Mouse (Mus musculus) skeletal muscle tissue, adult 2 months (tissue): ENCODE measurements around the gene Nrcam.
A peak's percentile ranks its signal among the peaks of the same experiment; 100 is the strongest.

ENCODE experiments used
- DNase-seq: peaks from one replicate; pipeline ENCODE4 v3.0.0-alpha.2; 2012; ENCODE audit warnings: low read depth, low spot score

Nrcam gene

DNA sequence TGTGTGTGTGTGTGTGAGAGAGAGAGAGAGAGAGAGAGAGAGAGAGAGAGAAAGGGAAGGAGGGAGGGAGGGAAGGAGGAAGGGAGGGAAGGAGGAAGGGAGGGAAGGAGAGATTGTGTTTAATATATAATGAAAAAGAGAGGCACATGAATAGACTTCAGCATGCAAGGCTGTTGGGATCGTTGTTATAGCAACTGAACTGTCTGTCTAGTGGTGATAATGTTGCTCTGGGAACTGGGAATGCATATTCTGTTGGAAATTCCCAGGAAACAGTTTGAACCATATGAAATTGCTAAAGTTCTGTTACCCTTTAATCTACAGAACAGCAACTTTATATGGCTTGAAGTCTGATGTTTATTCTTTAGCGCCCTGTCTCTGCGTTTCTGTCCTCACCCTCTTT is 104.0 kb downstream of the Nrcam start:
- DNase-seq = no peak

DNA sequence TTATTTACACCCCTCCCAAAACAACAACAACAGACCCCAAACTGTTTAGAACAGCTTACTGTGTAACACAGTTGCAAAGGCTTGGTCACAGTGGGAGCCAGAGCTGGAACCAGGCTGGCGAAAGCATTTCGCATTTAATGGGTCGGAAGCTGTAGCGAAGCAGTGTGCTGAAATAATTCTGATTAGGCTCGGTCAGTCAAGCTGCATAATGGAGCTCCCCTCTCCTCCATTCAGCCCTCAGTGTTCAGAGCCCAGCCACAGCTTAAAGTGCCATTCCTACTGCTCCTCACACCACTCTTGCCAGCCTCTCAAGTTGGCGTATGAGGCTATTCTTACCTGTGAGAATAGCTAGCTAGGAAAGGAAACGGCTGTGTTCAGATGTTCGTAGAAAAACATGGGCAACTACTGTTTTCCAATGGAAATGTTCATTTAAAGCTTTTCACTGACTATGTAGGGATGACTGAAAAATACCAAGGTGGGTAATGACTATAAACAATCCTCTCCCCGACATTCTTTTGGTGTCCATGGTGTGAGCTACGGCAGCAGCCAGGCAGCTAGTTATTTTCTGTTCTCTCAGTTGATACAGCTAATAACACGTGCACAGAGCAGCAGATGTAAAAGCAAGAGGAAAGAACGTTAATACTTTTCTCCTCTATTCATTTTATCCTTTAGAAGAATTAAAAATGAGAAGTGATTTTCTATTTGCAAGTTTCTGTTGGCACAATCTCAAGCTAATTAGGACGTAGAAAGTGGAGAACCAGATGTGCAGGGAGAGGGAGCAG is 108.6 kb downstream of the Nrcam start:
- DNase-seq = no peak

DNA sequence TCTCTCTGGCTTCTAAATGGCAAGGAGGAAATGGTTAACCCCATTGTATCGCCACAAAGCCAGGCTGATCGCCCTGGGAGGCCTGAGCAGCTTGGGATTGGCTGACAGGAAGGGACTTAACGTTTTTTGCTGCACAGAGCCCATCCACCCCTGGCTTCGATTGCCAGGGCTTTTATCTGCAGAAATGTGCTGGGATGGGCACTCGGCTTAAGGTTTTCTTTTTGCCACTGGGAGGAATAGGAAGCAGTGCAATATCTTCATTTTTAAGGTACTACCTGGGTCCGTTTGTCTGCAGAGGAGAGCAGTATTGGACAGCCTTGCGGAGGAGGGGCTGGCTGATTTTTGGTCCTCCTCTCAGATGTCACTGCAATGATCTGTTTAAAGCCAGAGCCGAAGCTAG is 110.2 kb downstream of the Nrcam start:
- no peak for DNase-seq

DNA sequence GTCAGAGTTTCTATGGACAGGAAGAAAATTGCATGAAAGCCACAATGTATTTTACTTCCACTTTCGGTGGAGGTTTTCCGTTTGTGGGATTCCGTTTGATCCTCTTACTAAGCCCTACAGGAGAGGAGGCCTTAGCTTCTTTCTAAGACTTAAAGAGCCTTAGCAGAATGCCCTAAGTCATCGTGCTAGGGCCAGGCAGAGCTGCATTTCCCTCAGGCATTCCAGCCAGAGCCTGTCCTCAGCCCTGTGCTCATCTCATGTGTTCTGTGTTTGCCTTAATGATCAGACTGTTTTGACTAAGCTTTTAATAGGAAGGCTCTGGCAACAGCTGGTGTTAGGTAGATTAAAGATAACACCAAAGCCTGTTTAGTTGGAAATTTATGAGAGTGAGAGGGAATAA is 111.5 kb downstream of the Nrcam start:
- no peak for DNase-seq

DNA sequence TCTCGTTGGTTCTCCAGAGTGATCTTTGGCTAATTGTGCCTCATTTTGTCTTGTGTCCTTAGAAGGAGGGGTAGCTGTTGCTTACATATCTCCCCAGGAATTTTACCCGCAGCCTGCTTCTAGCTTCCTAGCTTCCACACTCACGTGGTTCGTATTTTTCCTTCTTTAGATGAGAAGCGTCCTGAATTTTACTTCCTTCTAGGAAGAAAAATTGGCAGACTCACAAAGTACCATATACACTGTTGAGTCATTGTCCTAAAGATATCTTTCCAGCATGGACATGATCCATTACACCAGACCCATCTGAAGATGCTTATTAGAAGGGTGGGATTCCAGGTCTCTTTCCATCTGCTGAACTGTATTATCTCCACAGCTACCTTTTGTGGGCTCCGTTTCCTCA is 122.2 kb downstream of the Nrcam start:
- DNase-seq = no peak

DNA sequence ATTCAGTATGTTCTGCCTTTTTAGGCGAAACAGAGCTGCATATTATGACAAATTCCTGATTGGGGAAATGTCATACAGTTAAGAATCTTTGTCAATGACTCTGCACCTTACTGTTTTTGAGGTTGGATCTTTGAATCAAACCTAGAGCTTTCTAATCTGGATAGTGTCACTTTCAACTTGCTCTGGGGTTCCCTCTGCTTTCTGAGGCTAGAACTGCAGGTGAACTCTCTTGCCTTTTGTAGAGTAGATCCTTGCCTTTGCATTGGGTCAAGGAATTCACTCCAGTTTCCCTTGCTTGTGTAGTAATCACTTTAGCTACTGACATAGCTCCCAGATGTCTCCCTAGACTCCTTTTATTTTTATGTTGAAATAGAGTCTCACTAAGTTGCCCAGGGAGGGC is 123.1 kb downstream of the Nrcam start:
- DNase-seq = no peak

DNA sequence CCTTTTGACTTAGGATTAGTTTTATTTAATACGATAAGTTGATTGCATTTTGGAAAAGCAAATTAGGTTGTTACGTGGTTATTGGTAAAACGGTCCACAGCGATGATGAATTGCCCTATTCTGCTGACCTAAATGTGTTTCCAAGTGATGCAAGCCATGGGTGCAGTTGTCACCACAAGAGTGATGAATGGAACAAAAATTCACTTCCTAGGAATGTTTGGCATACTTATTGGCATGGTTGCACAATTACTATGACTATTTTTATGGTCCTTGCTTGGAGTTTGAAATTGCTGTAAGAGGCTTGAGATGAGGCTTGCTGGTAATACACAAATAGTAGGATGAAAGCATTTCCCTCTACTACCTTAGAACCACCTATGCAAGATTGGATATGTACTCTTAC is 125.1 kb downstream of the Nrcam start:
- peak; percentile 43 for DNase-seq

DNA sequence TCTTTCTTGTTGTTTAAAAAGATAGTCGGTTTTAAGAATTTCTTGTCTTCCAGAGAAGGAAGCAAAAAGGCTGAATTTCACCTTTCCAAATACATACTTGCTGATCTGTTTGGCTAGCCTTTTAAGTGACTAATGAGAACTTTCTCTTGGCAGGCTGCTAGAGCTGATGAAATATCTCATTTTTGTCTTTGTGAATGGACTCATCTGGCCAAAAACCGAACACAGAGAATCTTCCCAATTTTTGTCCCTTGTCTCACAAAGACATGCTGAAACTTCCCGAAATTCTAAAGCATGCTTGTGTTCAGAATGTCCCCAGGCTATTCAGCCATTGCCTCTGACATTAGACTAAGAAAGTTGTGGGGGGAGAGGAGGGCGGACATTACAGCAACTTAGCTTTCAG is 129.3 kb downstream of the Nrcam start:
- DNase-seq = peak; percentile 42

DNA sequence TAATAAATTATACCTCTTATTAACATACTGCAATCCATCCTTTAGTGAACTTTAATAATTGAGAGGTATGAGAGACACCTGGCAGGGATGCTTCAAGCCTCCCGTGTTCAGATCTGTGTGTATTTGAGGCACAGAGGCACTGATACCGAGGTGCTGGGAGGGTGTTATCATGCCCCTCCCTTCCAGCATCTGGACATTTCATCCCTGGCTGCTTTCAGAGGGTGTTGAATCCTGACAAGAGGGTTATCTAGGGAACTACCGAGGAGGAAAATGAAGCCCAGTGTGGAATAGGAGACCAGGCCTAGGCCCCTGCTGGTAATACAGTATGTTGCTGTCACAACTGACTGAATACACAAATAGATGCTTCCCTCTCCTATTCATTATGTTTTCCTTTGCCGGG is 133.8 kb downstream of the Nrcam start:
- DNase-seq = no peak

DNA sequence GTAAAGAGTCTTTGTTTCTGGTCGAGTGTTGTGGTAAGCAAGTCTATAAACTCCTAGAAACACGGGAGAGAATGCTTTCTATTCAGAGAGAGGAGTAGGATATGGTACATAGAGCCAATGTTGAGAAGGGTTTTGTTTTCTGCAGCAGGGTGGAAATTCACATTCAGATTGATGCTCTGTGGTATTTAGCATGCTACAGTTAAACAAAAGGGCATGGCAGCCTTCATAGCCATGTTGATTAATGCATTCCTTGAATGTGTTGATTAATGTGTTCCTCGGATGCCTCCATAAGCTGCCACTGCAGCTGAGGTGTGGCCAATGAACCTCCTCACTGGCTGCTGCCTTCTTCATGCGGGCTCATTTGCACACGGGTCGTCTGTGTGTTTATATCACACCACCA is 134.3 kb downstream of the Nrcam start:
- no peak for DNase-seq

DNA sequence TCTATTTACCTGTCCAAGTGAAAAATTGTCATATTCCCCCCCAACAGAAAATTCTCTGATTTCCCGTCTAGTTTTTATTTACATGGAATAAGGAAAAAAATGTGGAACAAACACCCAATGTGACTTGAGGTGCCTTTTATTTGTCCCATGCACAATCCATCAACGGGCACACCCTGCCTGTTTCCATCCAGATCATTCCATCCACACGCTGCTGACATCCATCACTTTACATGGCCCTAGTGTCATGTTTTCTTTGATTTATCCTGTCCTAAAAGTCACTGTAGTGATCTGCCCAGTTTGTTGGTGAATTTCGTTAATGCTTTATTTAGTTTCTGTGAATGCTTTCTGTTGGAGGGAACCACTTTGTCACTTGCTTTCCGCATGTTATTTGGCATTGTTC is 142.4 kb downstream of the Nrcam start:
- DNase-seq = no peak

DNA sequence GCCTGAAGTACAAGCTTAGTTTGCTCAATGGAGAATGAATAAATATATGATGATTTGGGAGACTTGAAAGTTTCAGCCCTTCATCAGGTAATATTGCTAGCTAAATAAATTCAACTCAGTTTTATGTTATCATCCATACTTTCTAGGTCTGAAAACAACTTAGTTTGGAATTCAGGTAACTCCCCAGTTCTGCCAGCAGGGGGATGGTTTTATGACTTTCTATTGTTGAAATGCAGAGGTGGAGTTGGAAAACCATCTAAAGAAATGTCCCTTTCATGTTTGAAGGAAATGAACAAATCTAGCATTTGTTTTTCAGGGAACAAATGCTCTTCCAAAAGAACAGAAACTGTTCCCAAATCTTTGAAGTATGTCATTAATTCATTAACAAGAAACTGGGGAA is 146.7 kb downstream of the Nrcam start:
- no peak for DNase-seq

DNA sequence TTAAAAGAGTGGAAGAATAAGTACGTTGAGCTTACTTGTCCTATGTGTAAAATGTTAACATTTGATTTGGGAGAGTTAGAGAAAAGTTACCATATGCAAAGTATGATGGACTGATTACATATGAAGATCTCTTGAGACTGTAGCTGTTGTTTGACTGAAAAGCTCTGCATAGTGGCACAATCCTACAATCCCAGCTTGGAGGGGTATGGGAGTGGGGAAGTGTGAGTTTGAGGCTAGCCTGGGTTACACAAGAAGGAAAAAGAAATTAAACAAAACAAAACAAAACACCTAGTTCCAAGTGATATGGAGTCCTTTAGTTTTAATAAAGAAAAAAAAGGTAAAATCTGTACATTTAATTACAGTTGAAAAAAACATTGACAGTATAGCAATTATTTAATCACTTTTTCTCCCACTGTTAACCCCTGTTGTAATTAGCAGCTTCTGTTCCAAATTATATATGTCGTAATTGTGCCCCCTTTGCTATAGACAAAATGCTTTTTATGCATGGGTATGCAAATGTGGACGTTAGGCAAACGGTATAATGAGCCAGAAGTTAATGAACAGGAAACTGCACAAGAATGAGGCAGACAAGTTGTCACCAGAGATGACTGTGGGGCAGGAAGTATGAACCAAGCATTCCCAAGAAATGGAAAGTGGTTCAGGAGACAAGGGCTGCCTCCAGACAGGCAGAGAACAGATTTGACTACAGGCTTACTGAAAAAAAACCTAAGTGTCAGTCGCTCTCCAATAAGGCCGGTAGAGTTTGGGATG is 150.8 kb downstream of the Nrcam start:
- DNase-seq = no peak

DNA sequence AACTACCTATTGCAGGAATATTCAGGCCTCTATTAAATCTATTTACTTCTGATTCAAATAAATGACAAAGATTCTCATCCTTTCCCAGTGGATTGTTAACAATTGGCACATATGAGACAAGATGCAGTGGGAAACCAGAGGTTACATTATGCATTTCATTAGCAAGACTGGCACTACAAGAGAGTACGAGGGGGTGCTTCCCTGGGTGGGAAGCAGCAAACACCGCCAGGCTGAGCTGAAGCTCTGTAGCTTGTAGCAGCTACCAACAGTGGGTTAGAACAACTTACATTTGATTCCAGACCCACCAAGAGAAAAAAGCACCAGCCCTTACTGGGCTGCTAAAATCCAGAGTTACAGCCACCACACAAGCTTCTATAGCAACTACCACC is 151.3 kb downstream of the Nrcam start:
- DNase-seq = no peak

DNA sequence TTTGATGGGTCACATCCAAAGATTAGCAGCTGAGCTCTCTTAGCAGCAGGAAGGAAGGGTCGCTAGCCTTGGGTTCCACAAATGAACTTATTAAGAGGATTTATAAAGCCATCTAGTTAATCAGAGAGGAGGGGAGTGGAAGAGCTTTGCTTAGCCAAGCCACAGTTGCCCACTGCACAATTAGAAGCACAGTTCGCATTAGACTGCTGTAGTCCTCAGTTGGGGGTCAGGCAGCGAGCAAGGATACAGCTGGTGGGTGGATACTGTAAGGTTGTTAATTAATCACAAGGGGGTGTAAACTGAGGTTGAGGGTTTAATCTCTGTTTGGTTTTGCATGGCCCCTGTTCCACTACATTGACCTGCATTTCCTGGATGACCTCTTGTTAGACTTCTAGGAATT is 152.7 kb downstream of the Nrcam start:
- DNase-seq = no peak

DNA sequence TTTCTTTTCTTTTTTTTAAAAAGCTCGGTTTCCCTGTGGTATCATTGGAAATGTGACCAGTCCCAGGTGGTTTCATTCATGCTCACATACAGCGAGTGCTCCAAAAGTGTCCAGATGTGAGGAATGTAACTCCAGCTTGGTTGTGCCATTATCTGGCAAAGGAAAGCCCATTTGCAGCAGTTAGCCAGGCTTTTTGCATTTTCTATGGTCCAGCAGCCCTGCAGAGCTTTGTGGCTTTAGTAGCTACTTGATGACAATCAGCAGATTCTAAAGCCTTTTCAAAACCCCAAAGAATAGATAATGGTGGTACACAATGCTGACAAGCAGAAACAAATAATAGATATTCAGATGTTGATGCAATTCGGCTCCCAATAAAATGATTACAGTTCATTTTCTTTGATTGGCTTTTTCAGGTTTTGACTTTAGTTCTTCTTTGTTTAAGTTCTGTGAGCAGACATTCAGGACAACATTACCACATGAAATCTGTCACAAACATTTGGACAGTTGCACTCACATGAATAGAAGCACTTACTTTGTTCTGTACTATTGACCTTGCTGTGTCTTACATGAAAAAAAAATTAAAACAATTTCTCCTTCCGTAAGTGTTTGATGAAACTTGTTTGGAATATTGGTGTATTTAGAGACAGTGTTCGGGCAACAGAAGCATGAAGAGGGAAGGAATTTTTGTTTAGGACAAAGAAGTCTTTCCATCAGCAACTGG is 164.2 kb downstream of the Nrcam start:
- DNase-seq = no peak

DNA sequence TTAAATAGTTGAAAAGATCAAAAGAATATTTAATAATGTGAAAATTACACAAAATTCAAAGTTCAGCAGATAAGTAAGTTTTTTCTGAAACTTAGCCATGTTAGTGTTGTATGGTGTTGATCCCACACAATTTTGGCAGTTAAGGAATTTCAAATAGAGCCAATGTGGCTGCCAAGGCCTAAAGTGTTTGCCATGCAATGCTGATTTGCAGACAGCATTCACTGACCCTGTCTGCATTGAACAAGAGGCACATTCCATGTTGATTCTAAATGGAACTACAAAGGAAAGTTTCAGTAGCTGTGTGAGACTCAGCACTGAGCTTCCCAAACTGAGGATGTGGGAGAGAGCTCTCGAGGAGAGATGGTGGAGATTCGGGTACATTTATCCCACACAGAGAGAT is 169.1 kb downstream of the Nrcam start:
- DNase-seq = no peak

DNA sequence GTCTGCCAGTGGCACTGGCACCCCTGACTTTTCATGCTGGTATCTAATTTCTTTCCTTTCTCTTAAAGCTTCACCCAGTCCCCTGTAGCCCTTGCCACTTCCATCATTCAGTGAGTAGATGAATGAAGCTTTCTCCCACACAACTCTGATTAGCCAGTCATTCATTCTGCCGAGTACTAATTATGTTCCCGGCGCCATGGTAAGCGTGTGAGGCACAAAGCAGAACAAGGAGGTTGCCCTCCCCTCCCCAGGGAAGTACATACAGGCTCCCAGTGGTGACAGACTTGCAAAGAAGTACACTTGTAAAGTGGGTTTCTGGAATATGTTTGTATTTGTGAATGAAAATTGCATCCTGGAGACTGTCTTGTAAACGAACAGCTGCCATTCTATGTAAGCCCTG is 170.2 kb downstream of the Nrcam start:
- DNase-seq = no peak

DNA sequence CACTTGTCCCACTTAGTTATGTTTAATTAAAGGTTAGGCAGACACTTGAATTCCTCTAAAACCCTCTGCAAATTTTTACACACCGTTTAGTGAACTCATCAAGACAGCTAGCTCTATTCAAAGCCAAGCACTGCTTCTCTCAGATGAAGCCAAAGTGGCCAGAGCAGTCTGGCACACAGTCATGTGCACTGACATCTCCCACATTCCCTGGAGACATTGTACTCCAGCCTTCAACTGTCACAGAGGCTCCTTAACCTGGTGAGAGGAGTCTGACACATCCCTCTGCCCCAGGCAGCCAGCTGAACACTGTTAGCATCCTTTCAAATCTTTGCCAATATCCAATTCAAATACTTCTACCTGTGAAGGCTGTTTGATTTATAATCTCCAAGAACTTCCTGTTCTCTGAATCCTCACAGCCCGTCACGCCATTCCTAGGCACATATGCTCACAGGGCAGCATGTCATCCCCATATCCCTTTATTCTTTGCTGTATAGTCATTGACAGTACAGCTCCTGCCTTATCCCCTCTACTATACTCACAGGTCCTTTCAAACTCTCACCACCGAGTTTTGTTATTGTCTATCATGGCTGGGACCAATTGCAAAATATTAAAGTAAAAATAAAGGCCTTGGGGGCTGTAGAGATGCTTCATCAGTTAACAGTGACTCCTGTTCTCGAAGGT is 173.3 kb downstream of the Nrcam start:
- no peak for DNase-seq

DNA sequence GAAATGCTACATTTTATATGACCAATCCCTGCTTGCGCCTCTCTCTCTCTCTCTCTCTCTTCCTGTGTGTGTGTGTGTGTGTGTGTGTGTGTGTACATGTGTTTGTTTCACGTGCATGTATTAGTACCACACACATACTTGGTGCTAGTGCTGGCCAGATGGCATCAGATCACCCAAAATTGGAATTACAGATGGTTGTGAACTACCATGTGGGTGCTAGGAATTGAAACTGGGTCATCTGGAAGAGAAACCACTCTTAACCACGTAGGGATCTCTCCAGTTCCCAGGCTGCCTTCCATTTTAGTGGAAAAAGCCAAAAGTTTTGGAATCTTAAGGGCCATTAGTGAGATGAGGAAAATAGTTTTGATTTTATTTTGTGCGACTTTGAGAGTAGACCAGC is 175.1 kb downstream of the Nrcam start:
- DNase-seq = no peak

DNA sequence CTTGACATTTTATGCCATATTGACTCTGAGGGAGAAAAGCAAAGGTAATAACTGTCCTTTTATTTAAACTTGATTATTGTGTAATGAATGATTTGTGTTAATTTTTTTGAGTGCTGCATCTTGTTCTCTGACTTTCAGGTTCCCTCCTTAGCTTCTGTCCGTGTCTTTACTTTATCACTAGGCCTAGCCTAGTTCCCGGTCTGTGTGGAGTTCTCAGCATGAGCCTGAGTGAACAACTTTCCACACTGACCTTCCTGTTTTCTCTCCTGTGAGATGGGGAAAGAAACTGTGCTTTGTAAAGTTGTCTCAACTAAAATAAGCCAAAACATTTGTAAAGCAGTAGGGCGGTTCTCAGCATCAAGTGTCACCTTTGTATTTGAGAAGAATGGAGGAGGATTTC is 179.9 kb downstream of the Nrcam start:
- no peak for DNase-seq
